Mouse (Mus musculus): ENCODE measurements around the gene Allc.

Gene Allc

GRCm38 (mm10) chr12:28582423-28582822 is at the start of gene Allc:
Gene Allc, minus strand, starts transcription at chr12:28582523.
- no peak for DNase-seq (ENCODE audit: low spot score)

DNA sequence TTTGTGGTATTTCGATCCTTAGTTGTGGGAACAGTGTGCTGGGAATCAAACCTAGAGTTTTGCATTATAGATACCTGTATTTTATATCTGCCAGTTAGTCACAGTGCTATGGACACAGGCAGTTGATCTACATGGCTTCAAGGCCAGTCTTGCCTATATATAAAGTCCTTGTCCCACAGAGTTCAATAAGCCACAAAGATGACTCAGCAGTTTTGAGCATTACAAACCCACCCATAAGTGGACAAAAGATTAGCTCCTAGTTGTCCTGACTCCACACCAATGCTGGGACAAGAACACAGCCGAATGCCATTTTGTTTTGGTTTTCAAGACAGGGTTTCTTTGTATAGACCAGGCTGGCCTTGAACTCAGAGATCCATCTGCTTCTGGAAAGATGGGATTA is 46.1 kb upstream of the Allc start:
- no peak for DNase-seq (ENCODE audit: low spot score)

GRCm38 (mm10) chr12:28627092-28627491 is 44.8 kb upstream of the Allc start:
- no peak for DNase-seq (ENCODE audit: low spot score)

DNA sequence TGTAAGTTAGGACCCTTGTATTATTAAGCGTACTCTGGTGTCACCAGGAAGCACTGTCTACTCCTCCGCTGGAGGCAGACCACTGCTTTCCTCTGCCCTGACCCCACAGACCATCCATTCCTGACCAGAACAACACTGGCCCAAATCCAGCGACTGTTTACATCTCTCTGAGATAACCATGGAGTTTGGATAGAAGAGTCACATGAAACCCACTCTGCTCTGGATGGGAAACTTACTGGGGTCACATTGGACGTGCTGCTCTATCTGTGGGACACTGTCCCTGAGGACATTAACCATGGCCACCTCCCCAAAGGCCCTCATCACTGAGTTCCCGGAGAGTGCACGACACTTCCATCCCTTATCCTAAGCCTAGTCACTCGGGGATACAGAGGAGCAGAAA is 43.1 kb upstream of the Allc start:
- DNase-seq (ENCODE audit: low spot score): no peak

DNA sequence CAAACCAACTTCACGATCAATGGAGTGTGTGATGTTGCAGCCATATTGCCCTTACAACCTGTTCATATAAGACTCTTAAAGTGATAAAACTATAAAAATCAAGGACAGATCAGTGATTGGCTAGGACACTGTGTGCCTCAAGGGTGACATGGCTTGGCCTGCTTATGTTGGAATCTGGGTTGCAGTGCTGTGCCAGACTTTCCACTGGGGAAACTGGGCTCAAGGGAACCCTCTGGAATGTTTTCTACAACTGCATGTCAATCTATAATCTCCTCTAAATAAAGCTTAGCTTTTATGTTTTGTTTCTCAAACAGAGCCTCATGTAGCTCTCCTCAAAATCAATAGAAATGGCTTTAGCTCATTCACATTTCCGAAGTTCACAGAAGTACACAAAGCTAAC is 41.9 kb upstream of the Allc start:
- no peak for DNase-seq (ENCODE audit: low spot score)

GRCm38 (mm10) chr12:28623195-28623594 is 40.9 kb upstream of the Allc start, which contains the start of gene Colec11:
Gene Colec11, minus strand, starts transcription at chr12:28623377.
- no peak for DNase-seq (ENCODE audit: low spot score)

DNA sequence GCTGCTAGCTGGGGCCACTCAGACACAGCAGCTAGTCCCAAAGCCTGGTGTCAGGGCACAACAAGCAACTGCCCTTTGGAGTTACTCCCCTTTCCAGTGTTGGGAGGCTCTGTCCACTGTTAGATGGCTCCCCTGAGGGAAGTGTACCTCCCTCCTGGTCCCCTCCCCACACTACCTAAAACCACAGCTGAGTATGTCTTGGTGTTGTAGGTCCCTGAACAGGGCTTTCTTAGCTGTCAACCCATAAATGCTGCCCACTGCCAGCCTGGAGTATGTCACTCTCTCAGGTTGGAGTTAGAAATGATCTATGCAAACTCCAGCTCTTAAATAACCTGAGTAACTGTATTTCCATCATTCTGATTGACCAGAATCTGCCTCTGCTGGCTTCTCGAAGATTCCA is 40.3 kb upstream of the Allc start:
- no peak for DNase-seq (ENCODE audit: low spot score)

GRCm38 (mm10) chr12:28622167-28622532 is 39.8 kb upstream of the Allc start:
- DNase-seq (ENCODE audit: low spot score): peak; percentile 25

DNA sequence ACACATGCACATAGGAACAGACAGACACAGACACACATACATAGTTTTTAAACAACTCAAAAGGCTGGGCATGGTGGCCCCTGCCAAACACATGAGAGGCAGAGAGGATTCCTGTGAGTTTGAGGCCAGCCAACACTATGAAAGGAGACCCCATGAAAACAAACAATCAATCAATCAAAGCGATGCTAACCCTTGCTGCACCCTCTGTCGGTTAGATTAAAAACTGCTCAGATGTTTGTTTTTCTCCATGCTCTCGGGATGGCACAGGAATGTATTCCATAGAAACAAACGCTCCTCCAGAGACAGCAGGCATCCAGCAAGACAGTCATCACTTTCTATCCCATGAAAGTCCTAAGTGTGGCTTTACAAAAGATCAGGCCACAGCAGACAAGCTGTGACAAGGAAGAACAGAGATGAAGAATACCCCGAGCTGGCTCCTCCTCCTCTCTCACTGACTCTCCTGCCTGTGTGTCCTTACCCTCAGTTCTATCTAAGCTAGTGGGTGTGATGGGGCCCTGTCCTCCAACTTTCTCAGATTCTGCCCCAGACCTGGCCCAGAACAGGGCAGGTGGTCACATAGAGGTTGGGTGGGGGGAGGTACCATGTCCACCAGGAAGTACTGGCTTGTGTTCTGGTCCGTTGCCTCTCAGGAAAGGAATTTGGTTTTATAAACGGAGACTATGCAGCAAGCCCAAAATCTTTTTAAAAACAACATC is 39.3 kb upstream of the Allc start:
- no peak for DNase-seq (ENCODE audit: low spot score)

DNA sequence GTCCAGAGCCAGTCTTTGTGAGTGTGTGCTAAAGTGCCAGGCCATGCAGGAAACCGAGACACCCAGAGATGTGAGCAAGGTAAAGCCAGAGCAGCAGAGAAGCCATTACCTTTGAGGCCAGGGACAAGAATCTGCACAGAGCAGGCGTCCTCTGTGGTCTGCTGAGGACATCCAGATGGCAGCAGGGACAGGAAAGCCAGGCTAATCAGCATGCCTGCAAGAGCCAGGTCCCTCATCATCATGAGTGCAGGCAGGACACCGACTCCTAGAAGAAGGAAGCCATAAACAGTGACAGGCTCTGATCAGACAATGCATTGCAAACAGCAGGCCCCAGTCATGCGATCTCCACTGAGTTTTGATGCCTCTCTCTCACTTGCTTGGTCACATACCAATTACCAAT is 35.0 kb upstream of the Allc start:
- no peak for DNase-seq (ENCODE audit: low spot score)

- DNase-seq (ENCODE audit: low spot score): no peak
Measured at GRCm38 (mm10) chr12:28614401-28614800, 32.1 kb upstream of the Allc start.

- DNase-seq (ENCODE audit: low spot score): no peak
Measured at GRCm38 (mm10) chr12:28612391-28612790, 30.1 kb upstream of the Allc start.

- DNase-seq (ENCODE audit: low spot score): peak; percentile 76
Measured at GRCm38 (mm10) chr12:28607546-28608305, 25.4 kb upstream of the Allc start.

DNA sequence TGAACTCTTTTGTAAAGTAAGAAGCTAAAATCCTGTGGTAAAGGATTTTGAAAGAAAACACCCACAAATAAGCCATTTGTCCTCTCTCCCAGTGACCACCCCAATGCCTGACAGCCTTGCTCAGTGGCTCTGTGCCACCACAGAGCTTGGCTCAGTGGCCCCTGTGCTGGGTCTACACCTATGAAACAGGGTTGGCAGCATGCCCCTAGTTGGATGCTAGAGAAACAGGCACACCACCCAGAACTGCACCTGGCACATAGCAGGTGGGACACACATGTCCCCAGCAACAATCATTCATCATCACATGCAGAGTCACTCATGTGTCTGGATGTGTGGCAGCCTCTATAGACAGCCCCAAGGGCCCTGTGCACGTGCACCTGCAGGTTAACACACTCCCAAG is 21.2 kb upstream of the Allc start:
- no peak for DNase-seq (ENCODE audit: low spot score)

- DNase-seq (ENCODE audit: low spot score): no peak
Measured at GRCm38 (mm10) chr12:28602259-28602658, 19.9 kb upstream of the Allc start.

DNA sequence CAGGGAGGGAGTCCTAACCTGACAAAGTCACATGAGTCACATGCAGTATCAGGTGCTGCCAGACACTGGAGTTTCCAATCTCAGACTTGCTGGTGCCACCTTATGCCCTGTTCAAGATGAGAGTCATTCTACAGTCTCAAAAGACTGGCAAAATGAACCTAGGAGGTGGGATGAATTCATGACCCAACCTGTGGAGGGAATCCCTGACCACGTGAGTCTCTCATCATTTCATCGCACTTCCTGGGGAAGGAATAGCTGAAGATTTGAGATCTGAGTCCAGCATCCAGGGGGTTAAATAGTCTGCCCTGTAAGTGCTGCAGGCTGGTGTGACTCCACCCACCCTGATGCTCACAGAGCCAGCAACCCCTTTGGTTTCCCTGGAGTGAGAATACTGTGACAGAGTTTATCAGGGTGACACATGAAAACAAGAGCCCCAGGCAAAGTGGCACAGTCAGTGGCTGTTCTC is 16.2 kb upstream of the Allc start:
- no peak for DNase-seq (ENCODE audit: low spot score)

DNA sequence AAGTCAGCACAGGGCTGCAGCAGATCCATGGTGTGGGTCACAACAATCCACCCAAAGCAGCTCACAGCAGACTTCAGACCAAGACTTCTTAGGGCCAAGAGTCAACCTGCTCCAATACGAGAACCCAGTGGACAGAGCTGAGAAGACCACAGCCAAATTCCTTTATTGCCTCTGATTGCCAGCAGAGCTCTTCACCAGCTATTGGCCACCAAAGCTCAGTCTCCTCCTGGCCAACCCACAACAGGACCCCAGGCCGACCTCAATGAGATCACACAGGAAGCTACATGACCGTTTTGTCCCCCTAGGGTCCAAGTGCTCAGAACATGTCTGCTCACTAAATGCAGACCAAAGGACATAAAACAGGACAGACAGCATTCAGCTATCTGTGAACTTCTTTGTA is 15.8 kb upstream of the Allc start:
- no peak for DNase-seq (ENCODE audit: low spot score)

DNA sequence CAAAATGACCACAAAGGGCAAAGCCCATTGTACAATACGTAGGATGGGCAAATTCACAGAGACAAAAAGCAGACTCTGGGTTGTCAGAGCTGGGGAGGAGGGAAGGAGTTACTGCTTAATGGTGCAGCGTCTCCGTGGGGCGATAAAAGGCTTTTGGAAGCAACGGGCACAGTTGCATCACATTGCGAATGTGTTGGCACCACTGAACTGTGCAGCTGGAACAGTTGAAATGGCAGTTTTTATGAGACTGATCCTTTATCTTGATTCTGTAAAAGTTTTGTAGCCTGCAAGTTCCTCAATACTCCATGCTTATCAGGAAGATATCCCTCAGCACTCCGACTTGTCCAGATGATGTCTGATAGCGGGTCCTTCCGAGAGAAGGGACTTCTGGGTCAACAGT is 15.4 kb upstream of the Allc start:
- no peak for DNase-seq (ENCODE audit: low spot score)

- no peak for DNase-seq (ENCODE audit: low spot score)
Measured at GRCm38 (mm10) chr12:28596851-28597250, 14.5 kb upstream of the Allc start.

DNA sequence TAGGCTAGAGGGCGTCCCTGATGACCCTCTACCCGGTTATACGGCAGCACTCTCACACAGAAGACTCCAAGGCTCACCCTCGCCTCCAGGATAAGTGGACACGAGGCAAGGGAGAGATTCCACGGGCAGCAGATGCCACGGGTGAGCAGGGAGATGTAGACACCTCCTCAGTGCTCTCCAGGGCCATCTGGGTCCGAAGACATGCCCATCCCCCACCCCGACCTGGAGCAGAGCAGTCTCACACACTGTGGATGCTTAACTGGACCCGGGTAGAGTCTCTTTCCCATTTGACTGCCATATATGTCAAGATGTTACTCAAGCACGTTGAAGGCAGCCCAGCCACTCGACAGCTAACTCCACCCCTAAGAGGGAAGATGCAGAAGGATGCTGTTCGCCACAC is 8.1 kb upstream of the Allc start:
- DNase-seq (ENCODE audit: low spot score): no peak

DNA sequence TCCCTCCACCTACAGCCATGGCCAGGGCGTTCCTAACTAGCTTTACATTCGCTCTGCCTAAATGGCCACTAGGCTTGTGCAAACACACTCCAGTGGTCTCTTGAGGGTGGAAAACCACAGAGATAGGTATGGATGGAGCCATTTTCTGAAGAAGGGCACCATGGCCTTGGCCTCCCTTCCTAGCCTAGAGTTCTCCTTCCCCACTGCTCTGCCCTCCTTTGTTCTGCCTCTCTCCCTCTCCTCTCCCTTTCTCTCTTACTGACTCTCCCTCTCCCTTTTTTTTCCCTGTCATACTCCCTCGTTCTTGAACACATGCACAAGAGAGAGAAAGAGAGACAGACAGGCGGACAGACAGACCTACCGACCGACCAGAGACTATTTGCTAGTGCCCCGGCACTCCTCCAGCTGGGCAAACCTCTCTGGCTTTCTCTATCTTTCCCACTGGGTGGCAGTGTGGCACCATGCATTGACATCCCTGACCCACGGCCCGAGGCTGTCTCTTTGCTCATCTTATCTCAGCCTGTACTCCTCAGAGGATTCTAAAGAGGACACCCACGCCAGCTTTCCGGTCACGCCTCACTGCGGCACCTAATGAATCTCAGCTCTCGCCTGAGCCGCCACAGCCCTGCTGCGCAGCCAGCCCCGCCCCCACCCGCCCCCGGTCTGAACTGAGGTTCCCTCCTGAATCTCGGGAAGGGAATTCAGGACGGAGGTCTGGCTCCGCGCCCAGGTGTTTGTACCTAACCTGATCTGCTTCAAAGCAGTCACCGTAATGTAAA is 7.0 kb upstream of the Allc start:
- DNase-seq (ENCODE audit: low spot score): peak; percentile 92

- peak; percentile 80 for DNase-seq (ENCODE audit: low spot score)
Measured at GRCm38 (mm10) chr12:28587949-28588348, 5.6 kb upstream of the Allc start.

DNA sequence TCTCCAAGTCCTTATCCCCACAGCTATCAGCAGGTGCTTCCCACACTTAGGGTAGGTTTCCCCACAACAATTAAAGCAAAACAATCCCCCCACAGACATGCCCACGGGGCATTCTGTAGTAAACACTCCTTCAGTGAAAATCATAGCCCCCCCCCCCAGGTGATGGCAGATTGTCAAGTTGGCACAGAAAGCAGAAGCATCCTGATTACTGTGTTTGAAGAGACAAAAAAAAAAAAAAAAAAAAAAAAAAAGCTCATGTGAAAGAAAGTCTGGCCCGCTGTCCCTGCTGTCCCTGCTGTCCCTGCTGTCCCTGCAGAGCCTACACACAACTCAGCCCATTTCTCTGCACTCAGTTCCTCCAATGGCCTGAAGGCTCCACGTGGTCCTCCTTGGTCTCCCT is 1.7 kb upstream of the Allc start:
- no peak for DNase-seq (ENCODE audit: low spot score)

All from layer of hippocampus, adult 11-12 months (tissue).